Mouse (Mus musculus): ENCODE measurements around the gene Pard3b. TPM values are rescaled to one million over a fixed set of nuclear protein-coding genes. Genes with fewer than 3 reads are reported as not detected.

The Pard3b gene
- polyA plus RNA-seq, 1 experiment from 2014 or later, result 10.5 TPM

DNA sequence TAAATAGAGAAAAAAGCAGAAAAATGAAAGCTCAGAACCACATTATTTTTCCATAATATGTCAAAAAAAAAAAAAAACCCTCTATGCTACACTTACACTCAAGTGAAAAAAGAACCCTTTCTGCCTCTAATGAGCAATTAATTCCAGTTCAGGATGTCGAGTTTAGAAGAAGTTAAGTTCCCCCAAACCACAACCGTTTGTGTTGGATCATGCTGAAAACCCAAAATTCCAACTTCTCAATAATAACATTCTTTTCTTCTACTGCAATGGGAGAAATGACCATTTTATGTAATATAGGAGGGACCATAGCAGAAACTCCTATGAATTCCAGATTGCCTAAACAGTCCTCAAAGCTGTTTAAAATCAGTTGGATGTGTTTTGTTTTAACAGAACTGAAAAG lies 911.9 kb downstream of the Pard3b start:
- no peak for ATAC-seq (replicated peaks; ENCODE audit: insufficient number of reproducible peaks, low FRiP score, low TSS enrichment)
- H3K9ac ChIP-seq (ENCODE audit: low read depth, low read length), result no peak overlapping the region
- H3K36me3 ChIP-seq (ENCODE audit: control insufficient read depth, insufficient read depth, low read length), result no peaks in the 10 kb centered on the region
- no peaks in the 10 kb centered on the region for H3K9me3 ChIP-seq (replicated peaks; ENCODE audit: control insufficient read depth, low read length)
- H3K27me3 ChIP-seq (ENCODE audit: control insufficient read depth, insufficient read depth, low read length), result no peaks in the 10 kb centered on the region
- H3K4me2 ChIP-seq, result no peak overlapping the region
- 71% methylated on average over 2 of the region's 2 CpGs for WGBS (ENCODE audit: insufficient replicate concordance)
- no peak overlapping the region for H3K27ac ChIP-seq (ENCODE audit: low read depth, low read length)
- H3K4me1 ChIP-seq (ENCODE audit: control insufficient read depth, insufficient read depth, low read length), result peaks cover 5% of the 10 kb centered on the region; the same call in 1 of the 2 replicates
- no peak overlapping the region for H3K4me3 ChIP-seq (ENCODE audit: low read depth, low read length)

- no peak for ATAC-seq (replicated peaks; ENCODE audit: insufficient number of reproducible peaks, low FRiP score, low TSS enrichment)
- Histone ChIP-seq H3K27me3 (ENCODE audit: control insufficient read depth, insufficient read depth, low read length) (no peaks in the 10 kb centered on the region), H3K4me1 (ENCODE audit: control insufficient read depth, insufficient read depth, low read length) (peaks cover 5% of the 10 kb centered on the region; the same call in 1 of the 2 replicates), H3K36me3 (ENCODE audit: control insufficient read depth, insufficient read depth, low read length) (no peaks in the 10 kb centered on the region), H3K9me3 (replicated peaks; ENCODE audit: control insufficient read depth, low read length) (no peaks in the 10 kb centered on the region), H3K9ac (ENCODE audit: low read depth, low read length) (no peak overlapping the region), H3K4me3 (ENCODE audit: low read depth, low read length) (no peak overlapping the region), H3K27ac (ENCODE audit: low read depth, low read length) (no peak overlapping the region), H3K4me2 (no peak overlapping the region)
- 76% methylated on average over 6 of the region's 6 CpGs for WGBS (ENCODE audit: insufficient replicate concordance)
Observed at GRCm38 (mm10) chr1:62551516-62551915, 912.9 kb downstream of the Pard3b start.

DNA sequence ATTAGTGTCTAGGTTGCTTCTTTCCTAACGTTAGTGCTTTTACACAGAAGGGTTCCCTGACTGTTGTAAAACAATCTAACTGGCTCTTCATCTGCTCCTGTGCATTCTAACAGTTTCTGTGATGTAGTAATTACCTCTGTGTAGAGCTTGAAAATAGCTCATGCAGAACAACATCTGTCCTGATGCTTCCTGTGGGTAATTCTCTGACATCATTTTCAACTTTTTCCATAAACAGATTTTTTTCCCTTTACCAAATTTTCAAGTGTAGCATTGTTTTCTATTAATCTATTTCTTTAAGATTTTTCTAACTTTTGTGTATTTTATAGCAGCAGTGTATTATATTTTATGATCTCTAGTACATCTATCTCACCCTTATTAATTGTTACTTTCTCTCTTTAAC lies 917.2 kb downstream of the Pard3b start:
- H3K4me2 ChIP-seq, result no peak overlapping the region
- no peak for ATAC-seq (replicated peaks; ENCODE audit: insufficient number of reproducible peaks, low FRiP score, low TSS enrichment)
- no peak overlapping the region for H3K27ac ChIP-seq (ENCODE audit: low read depth, low read length)
- 46% methylated on average over 1 of the region's 1 CpGs for WGBS (ENCODE audit: insufficient replicate concordance)
- no peaks in the 10 kb centered on the region for H3K36me3 ChIP-seq (ENCODE audit: control insufficient read depth, insufficient read depth, low read length)
- no peaks in the 10 kb centered on the region for H3K4me1 ChIP-seq (ENCODE audit: control insufficient read depth, insufficient read depth, low read length)
- H3K9me3 ChIP-seq (replicated peaks; ENCODE audit: control insufficient read depth, low read length), result no peaks in the 10 kb centered on the region
- no peak overlapping the region for H3K4me3 ChIP-seq (ENCODE audit: low read depth, low read length)
- no peak overlapping the region for H3K9ac ChIP-seq (ENCODE audit: low read depth, low read length)
- H3K27me3 ChIP-seq (ENCODE audit: control insufficient read depth, insufficient read depth, low read length), result no peaks in the 10 kb centered on the region

DNA sequence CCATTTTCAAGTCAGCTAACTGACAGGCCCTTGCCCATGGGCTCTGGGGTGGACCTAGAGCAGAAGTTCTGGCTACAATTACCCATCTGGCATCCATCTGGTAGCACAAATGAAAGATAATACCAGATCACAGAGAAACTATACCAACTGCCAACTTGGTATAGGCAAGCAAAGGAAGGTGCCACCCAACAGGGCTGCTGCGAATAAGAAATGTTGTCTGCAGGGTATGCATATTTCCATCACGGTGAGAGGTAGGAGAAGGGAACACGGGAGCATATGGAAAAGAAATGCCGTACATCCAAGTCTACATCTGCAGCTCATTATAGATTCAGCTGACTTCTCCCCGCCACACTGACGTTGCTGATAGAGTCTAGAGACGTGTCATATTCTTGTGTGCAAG lies 924.4 kb downstream of the Pard3b start:
- ATAC-seq (replicated peaks; ENCODE audit: insufficient number of reproducible peaks, low FRiP score, low TSS enrichment), result no peak
- no peak overlapping the region for H3K27ac ChIP-seq (ENCODE audit: low read depth, low read length)
- H3K9me3 ChIP-seq (replicated peaks; ENCODE audit: control insufficient read depth, low read length), result no peaks in the 10 kb centered on the region
- H3K4me2 ChIP-seq, result no peak overlapping the region; the same call in 1 of the 2 replicates
- no peak overlapping the region for H3K4me3 ChIP-seq (ENCODE audit: low read depth, low read length)
- peaks cover 4% of the 10 kb centered on the region; the same call in 1 of the 2 replicates for H3K4me1 ChIP-seq (ENCODE audit: control insufficient read depth, insufficient read depth, low read length)
- H3K27me3 ChIP-seq (ENCODE audit: control insufficient read depth, insufficient read depth, low read length), result no peaks in the 10 kb centered on the region
- no peaks in the 10 kb centered on the region for H3K36me3 ChIP-seq (ENCODE audit: control insufficient read depth, insufficient read depth, low read length)
- no peak overlapping the region for H3K9ac ChIP-seq (ENCODE audit: low read depth, low read length)
- 66% methylated on average over 7 of the region's 7 CpGs for WGBS (ENCODE audit: insufficient replicate concordance)

- 43% methylated on average over 13 of the region's 13 CpGs for WGBS (ENCODE audit: insufficient replicate concordance)
Observed at GRCm38 (mm10) chr1:62564245-62565119, 925.9 kb downstream of the Pard3b start.

GRCm38 (mm10) chr1:62565120-62565809 lies 926.6 kb downstream of the Pard3b start:
- 82% methylated on average over 9 of the region's 9 CpGs for WGBS (ENCODE audit: insufficient replicate concordance)
- H3K9me3 ChIP-seq (replicated peaks; ENCODE audit: control insufficient read depth, low read length), result no peaks in the 10 kb centered on the region

More at GRCm38 (mm10) chr1:62564245-62565119, 925.9 kb downstream of the Pard3b start:
- Histone ChIP-seq H3K4me3 (ENCODE audit: low read depth, low read length) (no peak overlapping the region), H3K9me3 (replicated peaks; ENCODE audit: control insufficient read depth, low read length) (no peaks in the 10 kb centered on the region), H3K9ac (ENCODE audit: low read depth, low read length) (no peak overlapping the region), H3K36me3 (ENCODE audit: control insufficient read depth, insufficient read depth, low read length) (no peaks in the 10 kb centered on the region), H3K27me3 (ENCODE audit: control insufficient read depth, insufficient read depth, low read length) (no peaks in the 10 kb centered on the region), H3K4me1 (ENCODE audit: control insufficient read depth, insufficient read depth, low read length) (peaks cover 4% of the 10 kb centered on the region; the same call in 1 of the 2 replicates), H3K27ac (ENCODE audit: low read depth, low read length) (no peak overlapping the region), H3K4me2 (no peak overlapping the region)
- ATAC-seq (replicated peaks; ENCODE audit: insufficient number of reproducible peaks, low FRiP score, low TSS enrichment), result no peak

DNA sequence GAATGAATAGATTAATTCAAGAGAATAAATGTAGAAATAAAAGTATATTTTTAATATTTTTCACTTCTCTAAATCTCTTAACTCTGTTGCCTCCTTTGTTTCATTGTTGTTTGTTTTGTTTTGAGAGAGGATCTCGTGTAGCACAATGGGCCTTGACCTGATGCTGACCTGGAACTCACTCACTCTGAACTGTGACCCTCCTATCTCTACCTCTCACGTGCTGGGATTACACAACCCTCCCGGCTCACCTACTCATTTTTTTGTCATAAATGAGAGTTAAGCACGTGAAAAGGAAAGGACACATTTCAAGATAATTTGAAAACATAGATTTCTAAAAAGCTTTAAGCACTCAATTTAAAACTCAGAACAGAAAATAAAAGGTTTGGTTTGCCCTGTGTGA lies 928.0 kb downstream of the Pard3b start:
- WGBS (ENCODE audit: insufficient replicate concordance), result 15% methylated on average over 4 of the region's 4 CpGs
- no peak overlapping the region for H3K4me2 ChIP-seq
- H3K27ac ChIP-seq (ENCODE audit: low read depth, low read length), result no peak overlapping the region
- H3K9me3 ChIP-seq (replicated peaks; ENCODE audit: control insufficient read depth, low read length), result no peaks in the 10 kb centered on the region
- no peak for ATAC-seq (replicated peaks; ENCODE audit: insufficient number of reproducible peaks, low FRiP score, low TSS enrichment)
- no peaks in the 10 kb centered on the region for H3K27me3 ChIP-seq (ENCODE audit: control insufficient read depth, insufficient read depth, low read length)
- H3K4me3 ChIP-seq (ENCODE audit: low read depth, low read length), result no peak overlapping the region
- no peaks in the 10 kb centered on the region for H3K36me3 ChIP-seq (ENCODE audit: control insufficient read depth, insufficient read depth, low read length)
- no peak overlapping the region for H3K9ac ChIP-seq (ENCODE audit: low read depth, low read length)
- H3K4me1 ChIP-seq (ENCODE audit: control insufficient read depth, insufficient read depth, low read length), result peaks cover 4% of the 10 kb centered on the region; the same call in 1 of the 2 replicates

More at GRCm38 (mm10) chr1:62565120-62565809, 926.6 kb downstream of the Pard3b start:
- Histone ChIP-seq H3K4me3 (ENCODE audit: low read depth, low read length) (no peak overlapping the region), H3K4me1 (ENCODE audit: control insufficient read depth, insufficient read depth, low read length) (peaks cover 4% of the 10 kb centered on the region; the same call in 1 of the 2 replicates), H3K4me2 (no peak overlapping the region), H3K27ac (ENCODE audit: low read depth, low read length) (no peak overlapping the region), H3K27me3 (ENCODE audit: control insufficient read depth, insufficient read depth, low read length) (no peaks in the 10 kb centered on the region), H3K9ac (ENCODE audit: low read depth, low read length) (no peak overlapping the region), H3K36me3 (ENCODE audit: control insufficient read depth, insufficient read depth, low read length) (no peaks in the 10 kb centered on the region)
- ATAC-seq (replicated peaks; ENCODE audit: insufficient number of reproducible peaks, low FRiP score, low TSS enrichment), result no peak

GRCm38 (mm10) chr1:62576939-62577590 lies 938.4 kb downstream of the Pard3b start:
- no peak for ATAC-seq (replicated peaks; ENCODE audit: insufficient number of reproducible peaks, low FRiP score, low TSS enrichment)
- no peaks in the 10 kb centered on the region for H3K9me3 ChIP-seq (replicated peaks; ENCODE audit: control insufficient read depth, low read length)
- WGBS (ENCODE audit: insufficient replicate concordance), result 69% methylated on average over 3 of the region's 3 CpGs
- no peak overlapping the region for H3K9ac ChIP-seq (ENCODE audit: low read depth, low read length)
- H3K4me3 ChIP-seq (ENCODE audit: low read depth, low read length), result no peak overlapping the region
- peaks cover 2% of the 10 kb centered on the region; the same call in 1 of the 2 replicates for H3K4me1 ChIP-seq (ENCODE audit: control insufficient read depth, insufficient read depth, low read length)
- no peaks in the 10 kb centered on the region for H3K36me3 ChIP-seq (ENCODE audit: control insufficient read depth, insufficient read depth, low read length)
- no peak overlapping the region for H3K27ac ChIP-seq (ENCODE audit: low read depth, low read length)
- no peak overlapping the region for H3K4me2 ChIP-seq
- no peaks in the 10 kb centered on the region for H3K27me3 ChIP-seq (ENCODE audit: control insufficient read depth, insufficient read depth, low read length)
